Mouse (Mus musculus) heart, embryonic 13.5 days (tissue): ENCODE results near the gene Gsg1. TPM values are rescaled to one million over a fixed set of nuclear protein-coding genes. Genes with fewer than 3 reads are reported as not detected.

Source experiments
- ATAC-seq: fragments of 200-750 bp; cut with Nextera tagmentation; 2 replicates; pipeline ENCODE4 v1.8.0; 2017; ENCODE audit warnings: moderate TSS enrichment; ENCODE audit not compliant: insufficient number of reproducible peaks, low FRiP score, low TSS enrichment; ENCODE audit errors: extremely low read depth
- H3K27ac ChIP-seq: fragments of 300-500 bp; sonication (generic); replicated peaks from 2 replicates; pipeline ENCODE4 v1.5.1; 2015; ENCODE audit warnings: moderate library complexity, mild to moderate bottlenecking, inconsistent platforms
- H3K27me3 ChIP-seq: fragments of 300-500 bp; sonication (generic); replicated peaks from 2 replicates; pipeline ENCODE4 v1.6.1; 2015; ENCODE audit warnings: mild to moderate bottlenecking, inconsistent platforms
- H3K36me3 ChIP-seq: fragments of 300-500 bp; sonication (generic); 2 replicates; pipeline ENCODE4 v1.6.1; 2015; ENCODE audit warnings: mild to moderate bottlenecking, inconsistent platforms
- H3K4me1 ChIP-seq: fragments of 300-500 bp; sonication (generic); 2 replicates; pipeline ENCODE4 v1.6.1; 2015; ENCODE audit warnings: inconsistent platforms
- H3K4me2 ChIP-seq: fragments of 300-500 bp; sonication (generic); 2 replicates; pipeline ENCODE4 v1.6.1; 2015; ENCODE audit warnings: inconsistent platforms, mild to moderate bottlenecking, moderate library complexity
- H3K4me3 ChIP-seq: fragments of 300-500 bp; sonication (generic); 2 replicates; pipeline ENCODE4 v1.5.1; 2015; ENCODE audit warnings: moderate library complexity, mild to moderate bottlenecking, inconsistent platforms
- H3K9ac ChIP-seq: fragments of 300-500 bp; sonication (generic); 2 replicates; pipeline ENCODE4 v1.6.1; 2015; ENCODE audit warnings: inconsistent platforms, mild to moderate bottlenecking, moderate library complexity
- H3K9me3 ChIP-seq: fragments of 300-500 bp; sonication (generic); 2 replicates; pipeline ENCODE4 v1.6.1; 2016; ENCODE audit warnings: inconsistent platforms
- WGBS: fragments of 180-500 bp; shearing (Covaris S2); methylation state at CpG from one replicate; pipeline ENCODE4 v1.1.7; 2015; ENCODE audit warnings: mixed read lengths; 5-methylcytosine and 5-hydroxymethylcytosine counted together
- polyA plus RNA-seq: library from polyadenylated mRNA; unstranded; fragments of >200 nt; fragmentation: Nextera tagmentation; extraction: Ambion mirVana; gene quantifications from 2 replicates; pipeline ENCODE4 v1.2.1, GENCODE M21; 2015

Gsg1 gene
- polyA plus RNA-seq, 1 experiment from 2014 or later: 0.56 TPM

DNA sequence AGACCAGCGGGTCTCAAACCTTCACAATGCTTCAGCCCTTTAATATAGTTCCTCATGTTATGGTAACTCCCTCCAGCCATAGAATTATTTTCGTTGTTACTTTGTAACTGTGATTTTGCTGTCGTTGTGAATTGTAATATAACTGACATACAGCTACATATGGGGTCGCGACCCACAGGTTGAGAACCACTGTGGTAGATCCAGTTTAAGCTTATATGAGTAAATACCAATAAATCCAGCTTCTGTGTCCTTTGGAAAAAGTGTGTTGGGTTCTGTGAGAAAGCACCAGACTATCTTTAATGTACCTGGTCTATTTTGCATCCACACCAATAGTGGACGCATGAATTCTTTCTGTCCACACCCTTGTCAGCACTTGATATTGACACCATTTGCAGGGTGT, 24.2 kb upstream of the Gsg1 start:
- Histone ChIP-seq H3K36me3 (no peaks in the 10 kb centered on the region), H3K9ac (no peak overlapping the region), H3K4me2 (no peak overlapping the region), H3K9me3 (no peaks in the 10 kb centered on the region), H3K27me3 (no peaks in the 10 kb centered on the region), H3K27ac (no peak overlapping the region), H3K4me1 (peaks cover 11% of the 10 kb centered on the region), H3K4me3 (no peak overlapping the region)
- no peak for ATAC-seq
- 83% methylated on average over 6 of the region's 6 CpGs for WGBS

- H3K36me3 ChIP-seq: no peaks in the 10 kb centered on the region
- no peaks in the 10 kb centered on the region for H3K27me3 ChIP-seq
- no peak overlapping the region for H3K27ac ChIP-seq
- 45% methylated on average over 6 of the region's 6 CpGs for WGBS
- H3K4me3 ChIP-seq: no peak overlapping the region
- ATAC-seq: no peak
- H3K9me3 ChIP-seq: no peaks in the 10 kb centered on the region
- no peak overlapping the region for H3K9ac ChIP-seq
- H3K4me1 ChIP-seq: peaks cover 21% of the 10 kb centered on the region
- H3K4me2 ChIP-seq: no peak overlapping the region
These were observed 22.5 kb upstream of the Gsg1 start for GRCm38 (mm10) chr6:135276474-135277295.

GRCm38 (mm10) chr6:135275231-135275630, 21.1 kb upstream of the Gsg1 start:
- no peaks in the 10 kb centered on the region for H3K9me3 ChIP-seq
- H3K4me3 ChIP-seq: no peak overlapping the region
- H3K4me1 ChIP-seq: peaks cover 26% of the 10 kb centered on the region
- 45% methylated on average over 4 of the region's 4 CpGs for WGBS
- no peak overlapping the region for H3K4me2 ChIP-seq
- H3K27me3 ChIP-seq: no peaks in the 10 kb centered on the region
- H3K27ac ChIP-seq: no peak overlapping the region
- H3K9ac ChIP-seq: no peak overlapping the region
- ATAC-seq: no peak
- H3K36me3 ChIP-seq: no peaks in the 10 kb centered on the region

GRCm38 (mm10) chr6:135273066-135273465, 18.9 kb upstream of the Gsg1 start:
- Histone ChIP-seq H3K4me3 (no peak overlapping the region), H3K27me3 (no peaks in the 10 kb centered on the region), H3K36me3 (no peaks in the 10 kb centered on the region), H3K27ac (no peak overlapping the region), H3K4me1 (peaks cover 29% of the 10 kb centered on the region), H3K9me3 (no peaks in the 10 kb centered on the region), H3K4me2 (no peak overlapping the region), H3K9ac (no peak overlapping the region)
- ATAC-seq: no peak
- WGBS: 83% methylated on average over 6 of the region's 6 CpGs

DNA sequence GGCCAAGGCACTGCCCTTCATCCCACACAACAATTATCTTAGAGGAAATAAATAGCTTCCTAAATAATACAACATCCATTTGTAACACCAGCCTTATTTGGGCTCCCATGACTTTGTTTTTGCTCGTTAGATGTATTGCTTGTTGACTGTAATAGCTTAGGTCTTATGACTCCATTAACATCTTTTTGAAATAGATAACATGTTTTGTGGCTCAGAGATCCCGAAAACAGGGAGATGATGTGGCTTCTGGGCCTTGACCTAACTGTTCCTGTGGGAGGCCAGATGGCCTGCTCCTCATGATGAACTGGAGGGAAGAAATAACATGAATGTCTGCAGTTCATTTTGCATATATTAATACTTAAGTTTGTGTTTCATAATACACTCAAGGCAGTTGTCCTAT, 17.6 kb upstream of the Gsg1 start:
- WGBS: 60% methylated on average over 2 of the region's 2 CpGs
- peaks cover 29% of the 10 kb centered on the region for H3K4me1 ChIP-seq
- no peaks in the 10 kb centered on the region for H3K27me3 ChIP-seq
- no peak overlapping the region for H3K4me3 ChIP-seq
- H3K9me3 ChIP-seq: no peaks in the 10 kb centered on the region
- H3K36me3 ChIP-seq: no peaks in the 10 kb centered on the region
- no peak for ATAC-seq
- H3K4me2 ChIP-seq: no peak overlapping the region
- H3K9ac ChIP-seq: no peak overlapping the region
- H3K27ac ChIP-seq: no peak overlapping the region

GRCm38 (mm10) chr6:135269626-135270025, 15.5 kb upstream of the Gsg1 start:
- H3K4me1 ChIP-seq: peaks cover 20% of the 10 kb centered on the region
- H3K36me3 ChIP-seq: no peaks in the 10 kb centered on the region
- no peak overlapping the region for H3K4me3 ChIP-seq
- WGBS: 68% methylated on average over 6 of the region's 6 CpGs
- H3K9me3 ChIP-seq: no peaks in the 10 kb centered on the region
- H3K27ac ChIP-seq: 0 out of 2 replicates have a peak overlapping the region, but pooled peaks have one; percentile 20
- H3K9ac ChIP-seq: no peak overlapping the region
- H3K27me3 ChIP-seq: no peaks in the 10 kb centered on the region
- ATAC-seq: no peak
- no peak overlapping the region for H3K4me2 ChIP-seq

- no peak for ATAC-seq
- no peaks in the 10 kb centered on the region for H3K27me3 ChIP-seq
- no peak overlapping the region for H3K4me2 ChIP-seq
- no peak overlapping the region for H3K9ac ChIP-seq
- H3K9me3 ChIP-seq: peaks cover 4% of the 10 kb centered on the region; the same call in 1 of the 2 replicates
- peak overlapping the region; percentile 49; the same call in 1 of the 2 replicates for H3K27ac ChIP-seq
- H3K4me1 ChIP-seq: peaks cover 19% of the 10 kb centered on the region
- H3K36me3 ChIP-seq: no peaks in the 10 kb centered on the region
- no peak overlapping the region for H3K4me3 ChIP-seq
These were observed 14.2 kb upstream of the Gsg1 start for GRCm38 (mm10) chr6:135268392-135268791.

DNA sequence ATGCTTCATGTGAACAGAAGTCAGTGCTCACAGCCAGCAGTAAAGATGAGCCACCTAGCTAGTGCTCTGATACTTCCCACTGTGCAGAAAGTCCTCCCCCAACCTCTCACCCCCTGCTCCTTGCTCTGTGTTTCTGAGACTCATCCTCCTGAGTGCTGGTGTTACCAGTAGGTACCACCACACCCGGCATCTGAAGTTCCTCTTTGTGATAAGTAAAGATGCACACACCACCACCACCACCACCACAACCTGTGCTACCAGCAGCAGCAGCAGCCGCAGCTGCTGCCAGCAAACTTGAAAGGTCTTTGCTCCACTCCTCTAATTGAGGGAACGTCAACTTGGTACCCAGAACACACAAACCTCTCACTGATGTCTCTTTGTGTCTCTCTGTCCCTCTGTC, 13.1 kb upstream of the Gsg1 start:
- H3K4me3 ChIP-seq: no peak overlapping the region
- no peak overlapping the region for H3K27ac ChIP-seq
- 65% methylated on average over 3 of the region's 3 CpGs for WGBS
- H3K9me3 ChIP-seq: peaks cover 4% of the 10 kb centered on the region; the same call in 1 of the 2 replicates
- no peak overlapping the region for H3K9ac ChIP-seq
- H3K36me3 ChIP-seq: no peaks in the 10 kb centered on the region
- H3K4me2 ChIP-seq: no peak overlapping the region
- H3K4me1 ChIP-seq: peaks cover 14% of the 10 kb centered on the region
- no peaks in the 10 kb centered on the region for H3K27me3 ChIP-seq
- no peak for ATAC-seq

DNA sequence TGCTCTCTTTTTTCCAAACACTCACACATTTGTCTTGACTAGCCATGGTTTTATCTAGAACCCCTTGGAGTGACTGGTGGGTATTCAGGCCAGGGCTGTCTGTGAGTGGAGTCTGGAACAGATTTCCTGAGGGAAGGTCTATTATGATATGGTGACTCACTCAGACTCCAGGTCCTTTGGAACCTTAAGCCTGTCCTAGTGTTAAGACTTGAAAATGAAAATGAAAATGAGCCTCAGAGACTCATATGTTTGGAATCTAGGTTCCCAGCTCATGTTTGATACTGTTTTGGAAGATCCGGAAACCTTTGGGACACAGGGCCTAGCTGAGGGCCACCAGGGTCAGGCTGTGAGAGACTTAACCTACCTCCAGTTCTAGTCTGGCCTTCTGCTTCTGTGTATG, 11.9 kb upstream of the Gsg1 start:
- no peaks in the 10 kb centered on the region for H3K36me3 ChIP-seq
- no peak overlapping the region for H3K9ac ChIP-seq
- no peak for ATAC-seq
- H3K4me2 ChIP-seq: no peak overlapping the region
- peaks cover 4% of the 10 kb centered on the region; the same call in 1 of the 2 replicates for H3K9me3 ChIP-seq
- no peak overlapping the region for H3K4me3 ChIP-seq
- H3K4me1 ChIP-seq: 0 out of 2 replicates have a peak, but pooled peaks cover 3% of the 10 kb centered on the region
- no peak overlapping the region for H3K27ac ChIP-seq
- H3K27me3 ChIP-seq: no peaks in the 10 kb centered on the region
- 86% methylated on average over 1 of the region's 1 CpGs for WGBS

DNA sequence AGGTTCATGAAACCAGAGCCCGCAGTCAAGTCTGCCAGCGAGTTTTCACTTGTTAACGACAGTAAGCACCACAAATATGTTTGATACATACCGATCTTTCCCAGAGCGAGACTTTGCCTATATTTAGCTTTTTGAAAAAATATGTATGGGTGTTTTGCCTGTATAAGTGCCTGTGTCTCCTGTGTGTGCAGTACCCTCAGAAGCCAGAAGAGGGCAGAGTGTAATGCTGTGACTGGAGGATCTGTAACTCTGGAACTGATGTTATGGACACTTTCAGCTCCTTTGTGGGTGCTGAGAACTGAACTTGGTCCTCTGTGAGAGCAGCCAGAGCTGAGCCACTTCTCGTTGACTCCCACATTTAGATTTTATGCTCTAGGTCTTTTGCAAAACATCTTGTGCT, 10.0 kb upstream of the Gsg1 start:
- no peak overlapping the region for H3K4me3 ChIP-seq
- ATAC-seq: no peak
- no peaks in the 10 kb centered on the region for H3K4me1 ChIP-seq
- no peak overlapping the region for H3K4me2 ChIP-seq
- H3K27me3 ChIP-seq: no peaks in the 10 kb centered on the region
- H3K9me3 ChIP-seq: peaks cover 4% of the 10 kb centered on the region; the same call in 1 of the 2 replicates
- no peak overlapping the region for H3K27ac ChIP-seq
- 88% methylated on average over 6 of the region's 6 CpGs for WGBS
- H3K9ac ChIP-seq: no peak overlapping the region
- no peaks in the 10 kb centered on the region for H3K36me3 ChIP-seq

DNA sequence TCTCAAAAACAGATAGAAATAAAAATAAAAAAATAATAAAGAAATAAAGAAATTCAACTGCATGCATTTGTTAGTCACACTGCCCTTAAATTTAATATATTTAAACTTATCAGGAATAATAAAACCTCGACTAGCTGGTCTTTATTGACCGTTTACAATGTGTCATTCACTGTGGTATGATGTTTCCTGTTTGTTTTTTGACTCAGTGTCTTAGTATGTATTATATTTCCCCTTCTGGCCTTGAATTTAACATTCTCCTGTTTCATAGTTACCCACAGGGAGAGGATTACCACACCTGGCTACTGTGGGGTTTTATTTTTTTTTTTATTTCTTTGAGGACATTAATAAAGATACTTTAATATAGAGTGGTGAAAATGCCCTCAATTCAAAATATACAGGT, 8.4 kb upstream of the Gsg1 start:
- Histone ChIP-seq H3K9ac (no peak overlapping the region), H3K9me3 (peaks cover 4% of the 10 kb centered on the region; the same call in 1 of the 2 replicates), H3K4me1 (no peaks in the 10 kb centered on the region), H3K27me3 (no peaks in the 10 kb centered on the region), H3K36me3 (no peaks in the 10 kb centered on the region), H3K4me3 (no peak overlapping the region), H3K27ac (no peak overlapping the region), H3K4me2 (no peak overlapping the region)
- ATAC-seq: no peak
- WGBS: 76% methylated on average over 2 of the region's 2 CpGs

GRCm38 (mm10) chr6:135261124-135261523, 7.0 kb upstream of the Gsg1 start:
- Histone ChIP-seq H3K9me3 (peaks cover 4% of the 10 kb centered on the region; the same call in 1 of the 2 replicates), H3K27ac (no peak overlapping the region), H3K27me3 (no peaks in the 10 kb centered on the region), H3K36me3 (no peaks in the 10 kb centered on the region), H3K9ac (no peak overlapping the region), H3K4me1 (no peaks in the 10 kb centered on the region), H3K4me2 (no peak overlapping the region), H3K4me3 (no peak overlapping the region)
- no peak for ATAC-seq
- WGBS: 82% methylated on average over 9 of the region's 9 CpGs
